9 mouse cellular contexts compared by ENCODE assay signal in the genomic region with DNA sequence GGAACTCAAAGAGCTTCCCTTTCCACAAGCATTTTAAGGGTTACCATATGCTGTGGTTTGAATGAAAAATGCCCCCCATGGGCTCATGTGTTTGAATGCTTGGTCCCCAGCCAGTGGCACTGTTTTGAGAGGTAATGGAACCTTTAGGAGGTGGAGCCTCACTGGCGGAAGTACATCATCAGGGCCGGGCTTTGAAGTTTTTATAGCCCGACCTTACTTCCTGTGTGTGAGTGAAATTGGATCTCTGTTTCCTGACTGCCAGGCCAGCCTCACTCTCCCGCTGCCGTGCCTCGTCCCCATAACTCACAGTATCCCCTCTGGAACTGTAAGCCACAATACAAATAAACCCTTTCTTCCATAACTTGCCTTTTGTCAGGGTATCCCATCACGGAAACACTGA.
DNase-seq lines count a peak whose midpoint lies in the region; ATAC-seq and TF ChIP-seq lines count a peak whose summit lies in the region.
"Had no signal": no experiment of that assay in that cellular context is flagged by ENCODE, and none has a peak within 500 bp of the region (broad histone marks: within the 10 kb centered on the region; RNA-seq: fewer than 3 reads in every experiment).

No protein-coding gene starts in this region.

- DNase-seq in gastrocnemius, adult 2 months: no peak
- DNase-seq in gastrocnemius, adult 8-10 months (ENCODE audit: low spot score in 2 of 2): no peak
- peak; percentile 61 for DNase-seq in CD4-positive, CD25-positive, alpha-beta regulatory T cell, adult 2 months (ENCODE audit: low read depth, low spot score)
- no peak for DNase-seq in liver, postnatal 0 days
- DNase-seq in c-Kit-positive CD71-positive TER-119-positive erythroid progenitor cells, embryonic 14.5 days (ENCODE audit: low spot score): no peak
- no peak for DNase-seq in ovary, adult 18-20 months (ENCODE audit: low spot score)
- DNase-seq in ovary, postnatal 36 days (ENCODE audit: low spot score): no peak
- DNase-seq: cerebellum, postnatal 14 days had no signal

- peak overlapping the region; percentile 41 for H3K4me3 ChIP-seq in gastrocnemius, adult 2 months
- no peak overlapping the region for H3K4me3 ChIP-seq in forebrain, embryonic 16.5 days (replicated peaks; ENCODE audit: low read length)
- H3K4me3 ChIP-seq in liver, postnatal 0 days (ENCODE audit: low read depth, low read length): no peak overlapping the region

- peak overlapping the region; percentile 70 for H3K27ac ChIP-seq in gastrocnemius, adult 2 months
- H3K27ac ChIP-seq in forebrain, embryonic 16.5 days (ENCODE audit: low read length): peak overlapping the region; percentile 21; the same call in 1 of the 2 replicates
- no peak overlapping the region for H3K27ac ChIP-seq in liver, postnatal 0 days (ENCODE audit: low read depth)

- intact Hi-C loops in gastrocnemius, adult 2 months (cut with DNase I): no loop called here

- no peak for ATAC-seq in forebrain, embryonic 16.5 days
- ATAC-seq in liver, postnatal 0 days: no peak

- no peak for TF ChIP-seq CTCF in gastrocnemius, adult 2 months (IDR thresholded peaks at IDR 0.05)
- no peak for TF ChIP-seq CTCF in liver, postnatal 0 days (IDR thresholded peaks at IDR 0.05; ENCODE audit: low read depth)

- H3K4me1 ChIP-seq in forebrain, embryonic 16.5 days (replicated peaks; ENCODE audit: control insufficient read depth, insufficient read depth, low read length): peaks cover 29% of the 10 kb centered on the region
- H3K4me1 ChIP-seq in liver, postnatal 0 days (ENCODE audit: insufficient read depth): peaks cover 55% of the 10 kb centered on the region

- no peak overlapping the region; the same call in 1 of the 2 replicates for H3K9ac ChIP-seq in forebrain, embryonic 16.5 days (replicated peaks; ENCODE audit: low read depth, low read length)
- H3K9ac ChIP-seq in liver, postnatal 0 days (replicated peaks): peak overlapping the region; percentile 26; the same call in 1 of the 2 replicates

- TF ChIP-seq EP300 in liver, postnatal 0 days (IDR thresholded peaks at IDR 0.05; ENCODE audit: low read depth): no peak

- 34% methylated on average over 7 of the region's 7 CpGs for WGBS in forebrain, embryonic 16.5 days
- WGBS in liver, postnatal 0 days (ENCODE audit: insufficient replicate concordance): 49% methylated on average over 7 of the region's 7 CpGs

- peak overlapping the region; percentile 30; the same call in 1 of the 2 replicates for H3K4me2 ChIP-seq in forebrain, embryonic 16.5 days (ENCODE audit: low read length)
- H3K4me2 ChIP-seq in liver, postnatal 0 days (ENCODE audit: low read depth, low read length): peak overlapping the region; percentile 26; the same call in 1 of the 2 replicates

- no peaks in the 10 kb centered on the region for H3K36me3 ChIP-seq in forebrain, embryonic 16.5 days (ENCODE audit: control insufficient read depth, insufficient read depth)
- peaks cover 2% of the 10 kb centered on the region; the same call in 1 of the 2 replicates for H3K36me3 ChIP-seq in liver, postnatal 0 days (replicated peaks; ENCODE audit: insufficient read depth, low read length)

- no peaks in the 10 kb centered on the region for H3K9me3 ChIP-seq in forebrain, embryonic 16.5 days (ENCODE audit: control insufficient read depth, low read length)
- H3K9me3 ChIP-seq in liver, postnatal 0 days (ENCODE audit: low read length): no peaks in the 10 kb centered on the region

- no peaks in the 10 kb centered on the region for H3K27me3 ChIP-seq in forebrain, embryonic 16.5 days (replicated peaks; ENCODE audit: control insufficient read depth, insufficient read depth, low read length)
- H3K27me3 ChIP-seq in liver, postnatal 0 days (ENCODE audit: insufficient read depth, low read length): no peaks in the 10 kb centered on the region
